In the genomic region with DNA sequence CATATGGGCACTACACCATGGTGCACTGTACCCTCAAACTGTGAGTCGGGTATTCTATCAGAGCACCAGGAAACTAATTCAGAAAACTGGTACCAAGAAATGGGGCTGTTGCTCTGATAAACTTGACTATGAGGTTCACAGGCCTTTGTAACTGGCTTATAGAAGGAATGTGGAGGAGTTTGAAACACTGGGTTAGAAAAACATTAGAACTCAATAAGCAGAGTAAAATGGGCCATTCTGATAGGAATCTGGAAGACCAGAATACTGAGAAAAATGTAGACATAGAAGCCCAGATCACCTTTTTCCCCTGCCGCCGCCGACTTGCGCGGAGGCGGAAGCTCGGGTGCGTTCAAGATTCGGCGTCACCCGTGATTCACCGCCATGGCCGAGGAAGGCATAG, we compare ENCODE assay signal across 9 mouse cellular contexts. TPM values are rescaled to one million over a fixed set of nuclear protein-coding genes. Genes with fewer than 3 reads are reported as not detected.
DNase-seq lines count a peak whose midpoint lies in the region; TF ChIP-seq lines count a peak whose summit lies in the region.
"Had no signal": no experiment of that assay in that cellular context is flagged by ENCODE, and none has a peak within 500 bp of the region (broad histone marks: within the 10 kb centered on the region; RNA-seq: fewer than 3 reads in every experiment).

Gene Rps12-ps3 (plus strand): TSS at position 301 of the 400 bp plus-strand sequence.

- DNase-seq in liver, adult 2 months (ENCODE audit: extremely low read depth, low read depth, low spot score), result no peak
- no peak for DNase-seq in liver
- DNase-seq in adrenal gland, postnatal 25 days, result no peak
- no peak for DNase-seq in gastrocnemius, adult 8-10 months (ENCODE audit: low spot score in 2 of 2)
- no peak for DNase-seq in left cerebral cortex, postnatal 14 days (ENCODE audit: low spot score in 2 of 2)
- DNase-seq in ovary, postnatal 36 days (ENCODE audit: low spot score), result no peak
- DNase-seq in frontal cortex, postnatal 36 days (ENCODE audit: low spot score in 2 of 2), result no peak
- DNase-seq in frontal cortex, postnatal 25 days (ENCODE audit: low spot score in 2 of 2), result no peak

- 96% methylated on average over 14 of the region's 14 CpGs for WGBS in liver, adult 2 months

- peaks cover 8% of the 10 kb centered on the region for H3K36me3 ChIP-seq in liver, adult 2 months (ENCODE audit: control insufficient read depth, insufficient read depth, low read length)
- H3K36me3 ChIP-seq: embryonic facial prominence, embryonic 12.5 days had no signal

- TF ChIP-seq CTCF in liver, adult 2 months (IDR thresholded peaks at IDR 0.05; ENCODE audit: low read depth, low read length), result no peak

- H3K27ac ChIP-seq in liver, adult 2 months (replicated peaks; ENCODE audit: insufficient read depth, low read depth, low read length), result no peak within 1 kb of the TSS
- H3K27ac ChIP-seq: embryonic facial prominence, embryonic 12.5 days had no signal

- peaks cover 13% of the 10 kb centered on the region; the same call in 1 of the 2 replicates for H3K79me2 ChIP-seq in liver, adult 2 months (ENCODE audit: control insufficient read depth, insufficient read depth, low read length)

- intact Hi-C loops in left cerebral cortex, postnatal 14 days (cut with DNase I), result no loop called here

- H3K9ac ChIP-seq in liver, adult 2 months (ENCODE audit: low read depth, low read length), result no peak within 1 kb of the TSS
- H3K9ac ChIP-seq: embryonic facial prominence, embryonic 12.5 days had no signal

- no peaks in the 10 kb centered on the region for H3K27me3 ChIP-seq in liver, adult 2 months (ENCODE audit: control insufficient read depth, insufficient read depth, low read length)
- H3K27me3 ChIP-seq: embryonic facial prominence, embryonic 12.5 days had no signal

- H3K4me1 ChIP-seq in liver, adult 2 months (ENCODE audit: control insufficient read depth, insufficient read depth, low read length), result peaks cover 4% of the 10 kb centered on the region; the same call in 1 of the 2 replicates
- H3K4me1 ChIP-seq: embryonic facial prominence, embryonic 12.5 days had no signal

- H3K4me3 ChIP-seq in liver, adult 2 months (ENCODE audit: insufficient read depth, low read depth, low read length), result no peak within 1 kb of the TSS
- H3K4me3 ChIP-seq: embryonic facial prominence, embryonic 12.5 days had no signal

- no peak for TF ChIP-seq POLR2A in liver, adult 2 months (IDR thresholded peaks at IDR 0.05; ENCODE audit: extremely low read depth, insufficient read depth, low read length)

RNA-seq across cellular contexts. Expression of gene Rps12-ps3, which starts in this region (rescaled TPM):
- 24.3 and 38.2 TPM in 2 replicates for total RNA-seq in liver, adult 2 months (2014; rRNA removed)
- 695 and 791 TPM in 2 replicates for polyA plus RNA-seq in liver, adult 2 months (2012; rRNA removed)
- total RNA-seq in adrenal gland, postnatal 25 days (2021), result 267 and 689 TPM in 2 replicates
- 100 to 1,000 TPM; 216 to 382 (median 277) TPM for total RNA-seq in gastrocnemius, adult 8-10 months (2022)
- 100 to 1,000 TPM; 204 to 211 TPM for total RNA-seq in left cerebral cortex, postnatal 14 days (2021)
